Mouse (Mus musculus) small intestine, adult 2 months (tissue): Measurements from ENCODE around the gene 5330417H12Rik.

Experiments used
- CTCF ChIP-seq: fragments of 200-500 bp; IDR thresholded peaks from 2 replicates; pipeline ENCODE4 v1.5.1; 2012; ENCODE audit warnings: low read depth, mild to moderate bottlenecking, control low read depth, inconsistent platforms, low read length, moderate library complexity, mixed read lengths; ENCODE audit not compliant: insufficient replicate concordance, insufficient read length; ENCODE audit errors: extremely low read depth
- POLR2A ChIP-seq: fragments of 200-500 bp; IDR thresholded peaks from 2 replicates; pipeline ENCODE4 v1.6.1; 2012; ENCODE audit warnings: low read depth, mild to moderate bottlenecking, control low read depth, inconsistent platforms, low read length, moderate library complexity

DNA sequence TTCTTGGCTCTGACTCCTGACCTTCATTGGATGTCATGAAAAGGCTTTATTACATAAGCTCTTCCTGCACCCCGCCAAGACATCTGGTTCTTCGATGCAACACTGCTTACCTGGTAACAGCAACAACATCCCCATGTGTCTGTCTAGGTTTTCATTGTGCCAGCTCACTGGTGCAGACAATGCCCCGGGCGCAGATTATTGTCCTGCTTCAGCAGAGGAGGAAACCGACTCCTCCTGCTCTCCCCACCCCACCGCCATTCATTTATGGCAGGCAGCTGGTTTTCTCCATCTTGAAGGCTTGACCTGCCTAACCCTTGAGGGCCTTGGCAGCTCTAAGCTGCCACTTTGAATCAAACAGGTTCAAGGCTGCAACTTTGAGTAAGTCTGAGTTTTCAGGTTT lies 22.0 kb downstream of the 5330417H12Rik start:
- TF ChIP-seq CTCF (no peak), POLR2A (no peak)
